Mouse (Mus musculus) intestine, embryonic 16.5 days (tissue): Measurements from ENCODE around the gene Stard9. TPM values are rescaled to one million over a fixed set of nuclear protein-coding genes. Genes with fewer than 3 reads are reported as not detected.
A peak's percentile ranks its signal among the peaks of the same experiment; 100 is the strongest.

ENCODE experiments used
- ATAC-seq: fragments of 200-750 bp; cut with Nextera tagmentation; 2 replicates; pipeline ENCODE4 v1.8.0; 2017; ENCODE audit warnings: moderate TSS enrichment, moderate library complexity
- H3K27ac ChIP-seq: fragments of 300-500 bp; sonication (generic); 2 replicates; pipeline ENCODE4 v1.5.1; 2014; ENCODE audit warnings: mild to moderate bottlenecking, low read length
- H3K27me3 ChIP-seq: fragments of 300-500 bp; sonication (generic); replicated peaks from 2 replicates; pipeline ENCODE4 v1.6.1; 2014; ENCODE audit warnings: low read length, control low read depth, mixed read lengths; ENCODE audit not compliant: control insufficient read depth, insufficient read depth
- H3K36me3 ChIP-seq: fragments of 300-500 bp; sonication (generic); 2 replicates; pipeline ENCODE4 v1.6.1; 2014; ENCODE audit warnings: low read length, control low read depth; ENCODE audit not compliant: control insufficient read depth, insufficient read depth
- H3K4me1 ChIP-seq: fragments of 300-500 bp; sonication (generic); 2 replicates; pipeline ENCODE4 v1.6.1; 2014; ENCODE audit warnings: low read length, control low read depth, mixed read lengths; ENCODE audit not compliant: control insufficient read depth, insufficient read depth
- H3K4me2 ChIP-seq: fragments of 300-500 bp; sonication (generic); 2 replicates; pipeline ENCODE4 v1.6.1; 2014; ENCODE audit warnings: low read depth, low read length, control low read depth
- H3K4me3 ChIP-seq: fragments of 300-500 bp; sonication (generic); 2 replicates; pipeline ENCODE4 v1.5.1; 2014; ENCODE audit warnings: mild to moderate bottlenecking, low read length
- H3K9ac ChIP-seq: fragments of 300-500 bp; sonication (generic); 2 replicates; pipeline ENCODE4 v1.6.1; 2014; ENCODE audit warnings: low read depth, low read length
- H3K9me3 ChIP-seq: fragments of 300-500 bp; sonication (generic); 2 replicates; pipeline ENCODE4 v1.6.1; 2016; ENCODE audit warnings: low read length, control low read depth; ENCODE audit not compliant: control insufficient read depth
- WGBS: fragments of 180-500 bp; shearing (Covaris S2); extraction: QIAGEN DNeasy Blood & Tissue Kit; methylation state at CpG from one replicate; pipeline ENCODE4 v1.1.7; 2014; 5-methylcytosine and 5-hydroxymethylcytosine counted together
- polyA plus RNA-seq: library from polyadenylated mRNA; unstranded; fragments of >200 nt; fragmentation: Nextera tagmentation; extraction: Ambion mirVana; gene quantifications from 2 replicates; pipeline ENCODE4 v1.2.1, GENCODE M21; 2015

Stard9 gene
- polyA plus RNA-seq, 1 experiment from 2014 or later, result 2.5 TPM

DNA sequence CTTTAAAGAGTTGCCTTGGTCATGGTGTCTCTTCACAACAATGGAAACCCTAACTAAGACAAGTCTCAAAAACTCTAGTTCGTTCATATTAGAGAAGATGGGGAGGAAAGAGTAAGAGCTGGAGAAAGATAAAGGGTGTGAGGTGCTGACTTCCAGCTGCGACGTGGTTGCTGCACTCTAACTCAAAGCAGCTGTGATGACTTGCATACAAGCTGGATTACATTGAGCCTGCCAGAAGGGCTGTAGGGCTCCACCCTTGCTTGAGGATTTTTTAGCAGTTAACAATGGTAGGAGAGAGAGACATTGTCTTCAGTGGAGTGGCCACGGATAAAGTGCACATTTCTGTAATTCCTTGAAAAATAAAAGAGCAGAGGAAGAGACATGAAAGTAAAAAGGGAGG is 17.9 kb downstream of the Stard9 start:
- H3K9me3 ChIP-seq, result no peaks in the 10 kb centered on the region
- H3K4me1 ChIP-seq, result no peaks in the 10 kb centered on the region
- no peaks in the 10 kb centered on the region for H3K27me3 ChIP-seq
- ATAC-seq, result no peak
- H3K9ac ChIP-seq, result no peak overlapping the region
- H3K4me3 ChIP-seq, result no peak overlapping the region
- no peaks in the 10 kb centered on the region for H3K36me3 ChIP-seq
- no peak overlapping the region for H3K27ac ChIP-seq
- whole genome bisulfite sequencing, result 79% methylated on average over 4 of the region's 4 CpGs
- H3K4me2 ChIP-seq, result no peak overlapping the region

DNA sequence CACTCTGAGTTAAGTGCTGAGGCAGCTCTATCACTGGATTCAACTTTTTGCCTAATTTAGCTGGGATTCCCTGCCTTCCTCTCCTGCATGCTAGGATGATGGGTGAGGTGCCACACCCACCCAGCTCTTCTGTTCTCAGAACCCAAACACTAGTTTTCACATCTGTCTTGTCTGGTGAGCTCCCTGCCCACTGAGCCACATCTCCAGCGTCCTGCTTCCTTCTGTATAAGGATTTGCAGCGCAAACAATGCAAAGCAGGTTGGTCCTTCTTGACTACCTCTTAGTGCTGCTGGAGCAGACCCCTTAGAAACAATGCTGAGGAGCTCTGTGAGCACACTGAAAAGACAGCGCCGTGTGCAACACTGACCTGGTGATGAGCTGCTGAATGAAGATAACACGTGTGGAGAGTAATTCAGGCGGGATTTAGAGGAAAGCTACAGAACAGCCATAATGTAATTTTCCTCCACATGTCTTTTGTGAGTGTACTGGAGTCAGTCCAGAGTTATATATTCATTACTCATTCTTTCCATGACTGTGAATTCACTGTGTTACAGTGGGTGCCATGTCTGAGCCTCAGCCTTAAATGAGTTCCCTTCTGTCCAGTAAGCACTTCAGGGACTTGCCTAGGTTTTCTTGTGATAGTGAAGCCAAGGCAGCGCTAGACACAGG is 23.5 kb downstream of the Stard9 start:
- Histone ChIP-seq H3K27ac (peak overlapping the region; percentile 37; the same call in 1 of the 2 replicates), H3K9ac (no peak overlapping the region), H3K9me3 (no peaks in the 10 kb centered on the region), H3K4me1 (no peaks in the 10 kb centered on the region), H3K4me3 (no peak overlapping the region), H3K36me3 (no peaks in the 10 kb centered on the region), H3K4me2 (no peak overlapping the region), H3K27me3 (no peaks in the 10 kb centered on the region)
- WGBS, result 69% methylated on average over 7 of the region's 7 CpGs
- no peak for ATAC-seq

DNA sequence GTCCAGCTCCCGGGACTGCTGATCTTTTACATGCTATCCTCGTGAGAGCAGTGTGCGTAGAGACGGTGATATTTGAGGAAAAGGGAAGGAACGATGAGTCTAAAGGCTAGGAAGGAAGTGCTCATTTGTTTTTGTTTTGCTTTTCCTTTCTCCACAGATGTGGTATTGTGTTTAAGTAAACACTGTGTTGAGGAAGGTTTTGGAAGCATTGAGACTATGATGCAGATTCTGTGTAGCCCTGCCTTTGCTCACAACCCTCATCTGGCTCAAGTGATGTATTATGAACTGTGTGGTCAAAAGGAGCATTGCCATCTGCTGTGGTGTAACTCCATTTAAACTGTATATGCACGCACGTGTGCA is 24.0 kb downstream of the Stard9 start:
- H3K27ac ChIP-seq, result peak overlapping the region; percentile 19; the same call in 1 of the 2 replicates
- 71% methylated on average over 7 of the region's 7 CpGs for WGBS
- H3K27me3 ChIP-seq, result no peaks in the 10 kb centered on the region
- H3K36me3 ChIP-seq, result no peaks in the 10 kb centered on the region
- no peak overlapping the region for H3K9ac ChIP-seq
- no peaks in the 10 kb centered on the region for H3K9me3 ChIP-seq
- no peak overlapping the region for H3K4me2 ChIP-seq
- no peak overlapping the region for H3K4me3 ChIP-seq
- no peak for ATAC-seq
- H3K4me1 ChIP-seq, result no peaks in the 10 kb centered on the region

DNA sequence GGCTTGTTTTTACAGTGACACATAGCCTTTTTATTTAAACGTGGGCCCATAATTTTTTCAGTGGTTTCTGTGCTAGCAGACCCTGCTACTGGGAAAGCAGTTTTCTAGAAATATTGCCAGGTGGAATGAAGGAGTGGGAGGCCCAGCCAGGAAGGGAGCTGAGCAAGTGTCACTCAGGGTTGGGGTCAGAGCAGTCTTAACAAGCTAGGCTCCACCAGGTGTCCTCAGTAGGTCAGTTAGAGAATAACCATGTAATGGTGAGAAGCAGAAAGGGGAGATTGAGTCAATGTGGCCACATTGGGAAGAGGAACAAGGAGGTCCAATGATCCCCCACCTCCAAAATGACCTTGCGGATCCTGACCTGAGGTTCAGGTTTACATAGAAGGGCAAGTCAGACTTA is 25.8 kb downstream of the Stard9 start:
- WGBS, result 78% methylated on average over 2 of the region's 2 CpGs
- H3K4me3 ChIP-seq, result no peak overlapping the region
- no peaks in the 10 kb centered on the region for H3K27me3 ChIP-seq
- H3K36me3 ChIP-seq, result no peaks in the 10 kb centered on the region
- H3K27ac ChIP-seq, result no peak overlapping the region
- no peaks in the 10 kb centered on the region for H3K4me1 ChIP-seq
- H3K9me3 ChIP-seq, result no peaks in the 10 kb centered on the region
- no peak overlapping the region for H3K4me2 ChIP-seq
- no peak overlapping the region for H3K9ac ChIP-seq
- ATAC-seq, result no peak

DNA sequence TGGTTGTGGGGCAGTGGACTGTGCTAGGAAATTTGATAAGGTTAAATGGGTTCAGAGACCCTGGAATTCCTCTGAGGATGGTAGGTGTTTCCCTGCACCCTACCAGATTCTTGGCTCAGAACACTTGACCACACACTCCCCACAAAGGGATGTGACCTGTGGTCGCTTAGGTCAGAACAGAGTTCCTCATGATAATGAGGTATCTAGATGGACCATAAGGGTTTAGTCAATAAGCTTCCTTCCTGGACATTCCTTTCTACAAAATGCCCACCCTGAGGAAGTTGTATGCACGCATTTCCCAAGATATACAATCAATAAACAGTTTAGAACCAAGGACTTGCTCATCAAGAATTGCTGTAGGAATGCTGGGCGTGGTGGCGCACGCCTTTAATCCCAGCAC is 27.0 kb downstream of the Stard9 start:
- Histone ChIP-seq H3K27me3 (no peaks in the 10 kb centered on the region), H3K36me3 (no peaks in the 10 kb centered on the region), H3K27ac (no peak overlapping the region), H3K9ac (no peak overlapping the region), H3K9me3 (no peaks in the 10 kb centered on the region), H3K4me1 (0 out of 2 replicates have a peak, but pooled peaks cover 2% of the 10 kb centered on the region), H3K4me3 (no peak overlapping the region), H3K4me2 (no peak overlapping the region)
- ATAC-seq, result no peak
- 89% methylated on average over 5 of the region's 5 CpGs for WGBS

DNA sequence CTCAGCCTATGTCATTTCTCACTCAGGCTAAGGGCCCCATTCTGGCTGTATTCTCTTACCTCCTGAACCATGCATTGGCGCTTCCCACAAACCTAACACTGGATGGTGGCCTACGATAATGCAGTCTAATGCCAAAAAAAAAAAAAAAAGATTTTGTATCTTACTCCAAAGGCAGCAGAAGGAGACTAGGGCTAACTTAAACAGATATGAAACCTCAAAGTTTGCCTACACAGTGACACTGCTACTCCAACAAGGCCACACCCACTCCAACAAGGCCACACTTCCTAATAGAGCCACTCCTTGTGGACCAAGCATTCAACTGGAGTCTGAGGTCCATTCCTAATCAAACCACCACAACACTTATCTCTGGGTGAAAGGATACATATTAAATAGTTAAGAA is 27.8 kb downstream of the Stard9 start:
- 97% methylated on average over 2 of the region's 2 CpGs for WGBS

DNA sequence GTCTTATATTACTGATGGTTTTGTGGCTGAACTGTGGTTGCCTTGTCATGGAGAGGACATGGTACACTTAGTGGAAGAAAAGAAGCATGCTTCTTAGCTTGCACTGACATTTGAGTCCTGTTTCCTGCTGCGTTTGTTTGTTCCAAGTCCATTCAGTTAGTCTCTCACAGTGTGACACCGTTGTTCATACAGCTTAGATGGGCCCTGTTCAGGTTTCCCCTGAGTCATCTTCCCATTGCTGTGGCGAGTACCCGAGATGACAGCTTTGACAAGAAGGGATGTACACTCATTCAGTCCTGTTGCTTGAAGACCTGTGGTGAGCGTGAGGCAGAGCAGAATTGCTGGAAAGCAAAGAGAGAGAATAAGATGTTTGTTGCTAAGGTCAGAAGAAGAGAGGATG is 29.6 kb downstream of the Stard9 start:
- Histone ChIP-seq H3K27ac (no peak overlapping the region), H3K36me3 (no peaks in the 10 kb centered on the region), H3K9ac (no peak overlapping the region), H3K27me3 (no peaks in the 10 kb centered on the region), H3K4me2 (no peak overlapping the region), H3K9me3 (no peaks in the 10 kb centered on the region), H3K4me3 (no peak overlapping the region), H3K4me1 (0 out of 2 replicates have a peak, but pooled peaks cover 6% of the 10 kb centered on the region)
- no peak for ATAC-seq
- 76% methylated on average over 5 of the region's 5 CpGs for WGBS

More for the DNA sequence above, 27.8 kb downstream of the Stard9 start:
- no peak overlapping the region for H3K9ac ChIP-seq
- no peaks in the 10 kb centered on the region for H3K9me3 ChIP-seq
- H3K4me1 ChIP-seq, result 0 out of 2 replicates have a peak, but pooled peaks cover 2% of the 10 kb centered on the region
- H3K4me3 ChIP-seq, result no peak overlapping the region
- H3K27ac ChIP-seq, result no peak overlapping the region
- no peaks in the 10 kb centered on the region for H3K36me3 ChIP-seq
- H3K4me2 ChIP-seq, result no peak overlapping the region
- no peaks in the 10 kb centered on the region for H3K27me3 ChIP-seq
- no peak for ATAC-seq

DNA sequence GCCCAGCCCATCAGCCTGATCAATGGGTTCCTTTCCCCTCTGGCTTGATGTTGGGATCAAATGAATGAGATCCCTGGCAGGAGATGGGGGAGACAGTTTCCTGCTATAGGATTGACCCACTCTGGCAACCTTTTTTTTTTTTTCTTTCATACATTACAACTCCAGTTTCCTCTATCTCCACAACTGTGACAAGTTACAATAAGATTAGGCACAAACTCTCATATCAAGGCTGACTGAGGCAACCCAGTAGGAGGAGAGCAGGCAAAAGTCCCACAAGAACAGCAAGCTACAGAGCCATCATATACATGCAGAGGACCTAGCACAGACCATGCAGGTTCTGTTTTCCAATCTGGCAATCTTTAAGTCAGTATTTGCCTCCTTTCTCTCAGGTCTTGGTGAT is 30.4 kb downstream of the Stard9 start:
- Histone ChIP-seq H3K4me1 (0 out of 2 replicates have a peak, but pooled peaks cover 7% of the 10 kb centered on the region), H3K36me3 (no peaks in the 10 kb centered on the region), H3K4me3 (no peak overlapping the region), H3K27me3 (no peaks in the 10 kb centered on the region), H3K9ac (no peak overlapping the region), H3K27ac (no peak overlapping the region), H3K4me2 (no peak overlapping the region), H3K9me3 (no peaks in the 10 kb centered on the region)
- no peak for ATAC-seq

DNA sequence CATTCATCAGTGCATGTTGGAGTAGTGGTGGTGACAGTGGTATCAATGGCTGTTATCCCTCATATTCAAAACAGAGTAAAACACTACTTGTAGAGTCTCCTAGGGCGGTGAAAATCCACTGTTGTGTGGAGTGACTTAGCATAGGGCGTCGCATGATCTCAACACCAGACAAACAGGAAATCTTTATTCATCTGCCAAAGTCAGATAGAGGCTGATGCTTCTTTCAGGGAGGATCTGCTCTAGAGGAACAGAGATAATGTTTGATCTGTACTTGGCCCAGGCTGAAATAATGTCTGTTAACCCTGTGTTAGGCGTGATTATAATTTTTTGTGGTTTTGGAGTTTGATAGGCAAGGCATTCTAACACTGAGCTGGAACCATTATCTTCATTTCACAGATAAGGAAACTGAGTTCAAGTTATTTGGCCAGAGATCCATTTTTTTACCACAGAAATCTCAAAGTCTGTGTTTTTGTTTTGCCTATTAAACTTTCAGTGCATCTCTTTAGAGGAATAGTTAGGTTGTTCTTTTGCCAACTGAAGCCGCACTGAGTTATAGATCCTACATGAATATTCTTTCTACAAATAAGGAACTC is 31.7 kb downstream of the Stard9 start:
- H3K27me3 ChIP-seq, result no peaks in the 10 kb centered on the region
- 71% methylated on average over 5 of the region's 5 CpGs for WGBS
- H3K4me3 ChIP-seq, result no peak overlapping the region
- H3K4me2 ChIP-seq, result no peak overlapping the region
- H3K36me3 ChIP-seq, result no peaks in the 10 kb centered on the region
- H3K27ac ChIP-seq, result no peak overlapping the region
- 0 out of 2 replicates have a peak, but pooled peaks cover 7% of the 10 kb centered on the region for H3K4me1 ChIP-seq
- no peak for ATAC-seq
- H3K9ac ChIP-seq, result no peak overlapping the region
- no peaks in the 10 kb centered on the region for H3K9me3 ChIP-seq

DNA sequence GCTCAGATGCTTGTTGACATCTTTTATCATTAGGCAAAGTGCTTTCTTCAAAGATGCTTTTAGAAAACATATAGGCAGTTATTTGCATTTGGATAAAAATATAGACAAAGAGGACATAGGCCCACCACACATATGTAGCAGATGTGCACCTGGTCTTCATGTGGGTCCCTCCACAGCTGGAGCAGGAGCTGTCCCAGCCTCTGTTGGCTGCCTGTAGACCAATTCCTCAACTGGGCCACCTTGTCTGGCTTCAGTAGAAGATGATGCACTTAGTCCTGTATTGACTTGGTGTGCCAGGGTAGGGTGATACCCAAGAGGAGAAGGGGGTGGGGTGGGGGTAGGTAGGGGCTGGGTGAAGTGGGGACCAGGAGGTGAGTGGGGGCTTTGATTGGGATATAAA is 33.8 kb downstream of the Stard9 start:
- Histone ChIP-seq H3K4me1 (0 out of 2 replicates have a peak, but pooled peaks cover 7% of the 10 kb centered on the region), H3K4me3 (no peak overlapping the region), H3K36me3 (no peaks in the 10 kb centered on the region), H3K4me2 (no peak overlapping the region), H3K9ac (no peak overlapping the region), H3K27me3 (no peaks in the 10 kb centered on the region), H3K9me3 (no peaks in the 10 kb centered on the region), H3K27ac (no peak overlapping the region)
- no peak for ATAC-seq
